Mouse (Mus musculus) cortical plate, adult 2 months (tissue): ENCODE results near the gene Olfr648. TPM values are rescaled to one million over a fixed set of nuclear protein-coding genes. Genes with fewer than 3 reads are reported as not detected.

Source experiments
- H3K27ac ChIP-seq: fragments of 200-500 bp; 2 replicates; pipeline ENCODE4 v1.5.1; 2012; ENCODE audit warnings: low read length, control low read depth, inconsistent platforms; ENCODE audit not compliant: insufficient read depth
- H3K4me1 ChIP-seq: fragments of 200-500 bp; 2 replicates; pipeline ENCODE4 v1.6.1; 2011; ENCODE audit warnings: low read length; ENCODE audit not compliant: control insufficient read depth, insufficient read depth
- H3K4me3 ChIP-seq: fragments of 200-500 bp; 2 replicates; pipeline ENCODE4 v1.5.1; 2011; ENCODE audit warnings: mild to moderate bottlenecking, low read length, control low read depth; ENCODE audit not compliant: insufficient read depth
- CTCF ChIP-seq: fragments of 200-500 bp; IDR thresholded peaks from 2 replicates; pipeline ENCODE4 v1.5.1; 2011; ENCODE audit warnings: mild to moderate bottlenecking, control low read depth, low read length; ENCODE audit not compliant: insufficient read depth; ENCODE audit errors: extremely low read depth
- POLR2A ChIP-seq: fragments of 200-500 bp; IDR thresholded peaks from 2 replicates; pipeline ENCODE4 v1.6.1; 2011; ENCODE audit warnings: mild to moderate bottlenecking, low read length, control low read depth; ENCODE audit not compliant: insufficient read depth; ENCODE audit errors: extremely low read depth
- polyA plus RNA-seq: library from polyadenylated mRNA; depleted of rRNA; stranded (reverse); fragments of >200 nt; gene quantifications from 2 replicates; pipeline ENCODE4 v1.2.3, GENCODE M21; 2012; rRNA removed

Olfr648 gene
- polyA plus RNA-seq, 1 experiment: 0.19 TPM

DNA sequence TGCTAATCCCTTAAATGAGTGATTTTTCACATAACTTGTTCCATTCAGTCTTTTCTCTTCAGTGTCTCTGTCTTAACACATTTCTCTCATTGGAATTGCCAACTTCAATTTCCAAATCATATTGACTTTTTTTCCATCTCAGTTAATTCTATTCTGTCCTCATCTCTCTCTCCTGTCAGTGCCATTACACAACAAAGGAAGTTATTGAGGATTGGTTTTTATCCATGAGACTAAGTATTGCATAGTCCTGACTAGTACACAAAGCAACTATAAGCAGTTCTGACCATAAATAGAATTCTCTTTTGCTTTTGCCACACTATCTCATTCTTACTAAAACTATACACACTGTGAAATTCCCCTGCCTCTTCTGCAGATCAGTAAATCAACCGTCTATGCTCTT lies 4.1 kb downstream of the Olfr648 start:
- H3K4me3 ChIP-seq: no peak overlapping the region
- no peaks in the 10 kb centered on the region for H3K4me1 ChIP-seq
- TF ChIP-seq CTCF (no peak), POLR2A (no peak)
- no peak overlapping the region for H3K27ac ChIP-seq

DNA sequence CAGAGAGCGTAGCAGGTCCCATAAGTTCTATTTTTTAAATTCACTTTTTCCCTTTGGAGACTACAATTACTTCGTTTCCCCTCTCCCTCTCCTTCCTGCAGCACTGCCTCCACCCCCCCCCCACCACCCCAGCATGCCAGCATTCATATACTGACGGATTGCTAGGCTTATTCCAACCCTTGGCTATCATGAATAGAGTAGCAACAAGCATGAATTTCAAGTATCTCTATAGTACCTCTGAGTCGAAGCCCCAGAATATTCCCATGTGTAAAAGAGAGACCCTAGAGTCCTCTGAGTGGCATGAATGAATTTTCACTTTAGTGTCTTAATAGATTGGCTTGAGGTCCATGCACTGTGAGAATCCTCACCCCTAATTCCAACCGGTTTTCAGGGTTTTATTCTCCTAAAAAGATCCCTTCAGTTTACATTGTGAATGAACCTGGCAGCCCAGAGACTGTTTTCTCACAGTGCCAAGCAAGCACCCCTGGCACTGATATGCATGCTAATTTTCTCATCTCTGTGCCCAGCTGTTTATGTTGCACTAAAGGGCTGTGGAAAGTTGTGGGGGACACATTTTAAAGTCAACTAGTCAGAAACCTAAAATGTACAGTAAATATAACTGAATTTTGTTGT lies 4.7 kb downstream of the Olfr648 start:
- H3K27ac ChIP-seq: no peak overlapping the region
- no peak overlapping the region for H3K4me3 ChIP-seq
- TF ChIP-seq CTCF: no peak
- H3K4me1 ChIP-seq: no peaks in the 10 kb centered on the region

DNA sequence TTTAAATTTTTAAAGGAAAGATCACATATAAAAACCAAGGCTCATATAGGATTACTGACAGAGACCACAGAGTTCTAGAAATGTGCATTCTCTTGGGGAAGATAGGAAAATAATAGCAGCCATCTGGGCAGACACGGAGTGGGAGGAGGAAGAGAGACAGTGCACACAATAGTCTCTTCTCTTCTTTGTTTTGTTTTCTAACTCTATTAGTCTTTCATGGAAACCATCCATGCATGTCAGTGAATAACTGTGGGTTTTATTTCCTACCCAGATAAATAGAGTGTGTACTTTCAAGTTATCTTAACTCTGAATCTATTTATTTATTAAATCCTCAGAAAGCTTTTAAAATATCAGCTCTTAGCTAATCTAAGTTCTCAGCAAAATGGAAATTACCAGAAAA lies 8.1 kb downstream of the Olfr648 start:
- Histone ChIP-seq H3K4me1 (no peaks in the 10 kb centered on the region), H3K4me3 (no peak overlapping the region), H3K27ac (no peak overlapping the region)
- TF ChIP-seq CTCF (no peak), POLR2A (no peak)

DNA sequence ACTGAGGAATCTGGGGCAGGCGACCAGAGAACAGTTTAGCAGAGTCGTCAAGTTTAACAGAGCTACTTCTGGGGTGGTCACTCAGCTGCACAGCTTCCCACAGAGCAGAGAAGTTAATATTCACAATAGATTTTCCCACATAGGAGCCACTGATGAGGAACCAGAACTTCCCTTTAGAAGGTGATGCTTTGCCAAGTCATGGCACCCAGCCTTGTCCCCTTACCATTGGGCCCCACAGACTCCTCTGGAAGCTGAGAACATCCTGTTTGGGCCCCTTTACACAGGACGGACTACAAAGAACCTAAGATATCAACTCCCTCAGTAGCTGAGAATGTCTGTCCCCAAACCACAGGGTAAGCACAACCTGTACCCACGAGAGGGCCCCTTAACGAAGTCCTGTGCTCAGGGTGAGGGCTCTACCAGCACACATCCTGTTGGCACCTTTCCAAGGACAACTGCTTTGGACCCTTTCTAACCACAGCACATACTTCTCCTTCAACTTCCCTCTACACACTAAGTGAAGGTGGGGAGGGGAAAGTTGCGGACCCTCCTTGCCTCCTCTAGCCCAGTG lies 13.5 kb downstream of the Olfr648 start:
- no peak overlapping the region for H3K27ac ChIP-seq
- H3K4me3 ChIP-seq: no peak overlapping the region
- no peaks in the 10 kb centered on the region for H3K4me1 ChIP-seq
- TF ChIP-seq POLR2A: no peak
- no peak for TF ChIP-seq CTCF

DNA sequence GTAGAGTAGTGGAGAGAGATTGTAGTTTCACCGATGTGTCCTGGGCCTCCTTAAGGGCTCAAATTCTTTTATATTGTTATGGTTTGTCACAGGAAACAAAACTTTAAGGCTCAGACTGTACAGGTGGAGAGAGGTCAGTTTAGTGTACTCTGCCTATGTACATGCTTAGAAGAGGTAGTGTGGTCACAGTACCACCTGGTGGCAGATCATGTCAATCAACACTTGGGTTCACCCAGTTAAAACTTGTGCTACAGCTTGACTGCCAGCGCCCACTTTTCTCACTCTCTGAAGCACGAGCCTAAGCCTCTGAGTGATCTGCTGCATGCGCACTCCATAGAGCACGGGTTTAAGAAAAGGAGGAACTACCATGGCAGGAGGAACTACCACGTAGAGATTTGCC lies 16.1 kb downstream of the Olfr648 start:
- Histone ChIP-seq H3K4me1 (no peaks in the 10 kb centered on the region), H3K27ac (no peak overlapping the region), H3K4me3 (no peak overlapping the region)
- TF ChIP-seq POLR2A (no peak), CTCF (no peak)

DNA sequence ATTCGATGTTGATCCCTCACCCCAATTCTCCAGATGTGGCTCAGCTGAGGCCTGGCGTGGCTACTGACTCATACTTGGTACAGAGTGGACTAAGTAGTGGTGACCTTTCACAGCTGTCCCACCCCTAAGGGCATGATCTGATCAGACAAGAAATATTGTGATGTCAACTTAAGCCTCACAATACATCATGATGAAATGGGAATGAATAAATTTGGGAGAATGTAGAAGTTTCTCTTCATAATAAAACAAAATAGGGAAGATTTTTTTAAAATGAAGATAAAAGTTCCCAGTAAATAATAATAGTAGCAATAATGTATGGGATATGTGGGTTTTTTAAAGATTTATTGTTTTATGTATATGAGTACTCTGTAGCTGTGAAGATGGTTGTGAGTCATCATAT lies 32.7 kb downstream of the Olfr648 start, which contains the start of gene Ubqlnl:
TSS of gene Ubqlnl (minus strand) at position 101 of the 400 bp plus-strand sequence.
- H3K27ac ChIP-seq: no peak within 1 kb of the TSS
- no peaks in the 10 kb centered on the region for H3K4me1 ChIP-seq
- H3K4me3 ChIP-seq: no peak within 1 kb of the TSS
- TF ChIP-seq POLR2A (no peak), CTCF (no peak)

DNA sequence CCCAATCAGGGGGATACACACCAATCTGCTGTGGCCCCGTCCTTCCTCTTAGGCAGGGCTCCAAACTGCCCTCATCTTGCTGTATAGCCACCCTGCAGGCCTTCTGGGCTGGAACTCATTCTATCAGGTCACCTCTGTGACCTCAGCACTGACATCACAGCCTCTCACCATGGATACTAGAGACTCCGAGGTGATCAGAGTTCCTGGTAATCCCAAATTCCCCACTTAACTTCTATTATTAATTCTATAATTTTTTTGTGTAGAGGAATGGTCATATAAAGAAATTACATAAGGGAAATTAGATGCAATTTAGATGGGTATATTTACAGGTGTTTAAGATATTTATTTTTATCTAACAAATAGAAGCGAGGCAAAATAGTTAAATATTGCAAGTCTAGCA lies 40.0 kb downstream of the Olfr648 start, which contains the start of gene Ubqln3:
TSS of gene Ubqln3 (minus strand) at position 101 of the 400 bp plus-strand sequence.
- no peak within 1 kb of the TSS for H3K27ac ChIP-seq
- no peak within 1 kb of the TSS for H3K4me3 ChIP-seq
- H3K4me1 ChIP-seq: no peaks in the 10 kb centered on the region
- TF ChIP-seq CTCF (no peak), POLR2A (no peak)

DNA sequence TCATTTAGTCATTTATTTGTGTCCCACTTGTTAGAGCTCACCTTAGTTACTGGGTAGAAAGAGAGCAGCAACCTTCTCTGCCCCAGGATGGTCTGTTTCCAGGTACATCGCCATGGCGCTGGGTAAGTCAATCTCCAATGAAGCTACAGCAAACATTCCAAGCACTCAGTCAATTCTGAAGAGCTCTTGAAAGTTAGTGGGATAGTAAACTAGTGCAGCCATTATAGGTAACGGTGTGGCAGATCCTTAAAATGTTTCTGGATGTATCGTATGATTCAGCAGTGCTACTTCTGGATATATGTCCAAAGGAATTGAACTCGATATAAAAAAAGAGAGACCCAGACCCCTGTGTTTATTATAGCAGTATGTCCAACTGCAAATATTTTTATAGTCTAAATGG lies 45.9 kb downstream of the Olfr648 start, which contains the start of gene Olfr643:
TSS of gene Olfr643 (minus strand) at position 101 of the 400 bp plus-strand sequence.
- Histone ChIP-seq H3K4me1 (no peaks in the 10 kb centered on the region), H3K27ac (no peak within 1 kb of the TSS), H3K4me3 (no peak within 1 kb of the TSS)
- TF ChIP-seq POLR2A: no peak
- no peak for TF ChIP-seq CTCF

DNA sequence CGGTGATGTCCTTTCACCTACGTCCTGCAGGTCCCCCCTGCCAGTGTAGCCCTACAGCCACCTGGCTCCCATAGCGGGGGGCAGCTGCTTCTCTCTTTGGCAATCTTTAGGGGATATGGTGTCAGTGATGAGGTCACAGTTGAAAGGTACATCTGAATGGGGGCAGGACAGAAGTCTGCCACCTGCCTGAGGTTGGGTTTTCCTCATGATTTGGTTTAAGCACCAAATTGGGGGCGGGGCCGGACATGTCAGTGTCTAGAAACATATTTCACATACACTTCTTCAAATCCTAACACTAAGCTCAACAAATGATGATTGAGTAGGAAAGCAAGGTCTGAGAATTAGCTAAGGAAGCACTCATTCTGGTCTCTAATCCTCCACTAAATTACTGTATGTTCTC lies 53.5 kb downstream of the Olfr648 start, which contains the start of gene Ubqln5:
TSS of gene Ubqln5 (minus strand) at position 101 of the 400 bp plus-strand sequence.
- TF ChIP-seq POLR2A (no peak), CTCF (no peak)

More for the DNA sequence above, 53.5 kb downstream of the Olfr648 start, which contains the start of gene Ubqln5:
- no peak within 1 kb of the TSS for H3K27ac ChIP-seq
- no peaks in the 10 kb centered on the region for H3K4me1 ChIP-seq
- no peak within 1 kb of the TSS for H3K4me3 ChIP-seq

Other genes with a start within 250 kb of the Olfr648 start
- gene Olfr632, start 249.0 kb downstream of the Olfr648 start, polyA plus RNA-seq: not detected in 2 replicates
- not detected in 2 replicates for gene Olfr633, start 239.0 kb downstream of the Olfr648 start, polyA plus RNA-seq
- gene Olfr635, start 212.2 kb downstream of the Olfr648 start, polyA plus RNA-seq: not detected in 2 replicates
- gene Olfr638, start 184.6 kb downstream of the Olfr648 start, polyA plus RNA-seq: not detected in 2 replicates
- gene Olfr639, start 166.1 kb downstream of the Olfr648 start, polyA plus RNA-seq: not detected in 2 replicates
- not detected in 2 replicates for gene Olfr640, start 157.8 kb downstream of the Olfr648 start, polyA plus RNA-seq
- not detected in 2 replicates for gene Olfr641, start 147.9 kb downstream of the Olfr648 start, polyA plus RNA-seq
- gene Olfr642, start 130.7 kb downstream of the Olfr648 start, polyA plus RNA-seq: not detected in 2 replicates
- gene 4930516K23Rik, start 121.9 kb downstream of the Olfr648 start, polyA plus RNA-seq: not detected in 2 replicates
- gene Olfr644, start 111.5 kb downstream of the Olfr648 start, polyA plus RNA-seq: not detected in 2 replicates
- gene Olfr645, start 97.9 kb downstream of the Olfr648 start, polyA plus RNA-seq: not detected in 2 replicates
- not detected in 2 replicates for gene Olfr646, start 78.5 kb downstream of the Olfr648 start, polyA plus RNA-seq
- gene Ubqln5, start 53.6 kb downstream of the Olfr648 start, polyA plus RNA-seq: not detected in 2 replicates
- gene Olfr643, start 46.0 kb downstream of the Olfr648 start, polyA plus RNA-seq: not detected in 2 replicates
- not detected in 2 replicates for gene Ubqln3, start 40.1 kb downstream of the Olfr648 start, polyA plus RNA-seq
- gene Ubqlnl, start 32.8 kb downstream of the Olfr648 start, polyA plus RNA-seq: not detected in 2 replicates
- gene Olfm5, start 18.6 kb downstream of the Olfr648 start, polyA plus RNA-seq: 0.04 TPM in 1 of 2 replicates, not detected in the other
- gene Olfr649, start 12.6 kb upstream of the Olfr648 start, polyA plus RNA-seq: not detected in 2 replicates
- gene Trim6, start 35.4 kb upstream of the Olfr648 start, polyA plus RNA-seq: 0.38 and 0.57 TPM in 2 replicates
- 2.8 and 3.4 TPM in 2 replicates for gene Trim34a, start 61.1 kb upstream of the Olfr648 start, polyA plus RNA-seq
- gene Trim5, start 104.7 kb upstream of the Olfr648 start, polyA plus RNA-seq: 0.42 and 0.47 TPM in 2 replicates
- gene Trim12a, start 132.1 kb upstream of the Olfr648 start, polyA plus RNA-seq: 4.7 and 4.9 TPM in 2 replicates
- 0.06 and 0.08 TPM in 2 replicates for gene Trim34b, start 146.1 kb upstream of the Olfr648 start, polyA plus RNA-seq
- gene Trim12c, start 170.0 kb upstream of the Olfr648 start, polyA plus RNA-seq: 1.5 and 1.6 TPM in 2 replicates
- gene Trim30b, start 186.5 kb upstream of the Olfr648 start, polyA plus RNA-seq: 0.10 and 0.17 TPM in 2 replicates
- 0.11 and 0.17 TPM in 2 replicates for gene Trim30c, start 217.4 kb upstream of the Olfr648 start, polyA plus RNA-seq